Mouse (Mus musculus) kidney, embryonic 14.5 days (tissue): ENCODE measurements around the gene Tnfsf4. TPM values are rescaled to one million over a fixed set of nuclear protein-coding genes. Genes with fewer than 3 reads are reported as not detected.

Experiments
- ATAC-seq: fragments of 200-750 bp; cut with Nextera tagmentation; 2 replicates; pipeline ENCODE4 v1.8.0; 2017; ENCODE audit warnings: moderate number of reproducible peaks, mild to moderate bottlenecking, moderate TSS enrichment, moderate library complexity; ENCODE audit not compliant: low FRiP score, low TSS enrichment
- H3K27ac ChIP-seq: fragments of 300-500 bp; sonication (generic); 2 replicates; pipeline ENCODE4 v1.5.1; 2014; ENCODE audit warnings: low read depth, mild to moderate bottlenecking, low read length, moderate library complexity, mixed read lengths
- H3K27me3 ChIP-seq: fragments of 300-500 bp; sonication (generic); 2 replicates; pipeline ENCODE4 v1.6.1; 2014; ENCODE audit warnings: mild to moderate bottlenecking, low read length; ENCODE audit not compliant: control insufficient read depth, insufficient read depth
- H3K36me3 ChIP-seq: fragments of 300-500 bp; sonication (generic); 2 replicates; pipeline ENCODE4 v1.6.1; 2014; ENCODE audit warnings: low read length, mixed read lengths; ENCODE audit not compliant: control insufficient read depth, insufficient read depth
- H3K4me1 ChIP-seq: fragments of 300-500 bp; sonication (generic); 2 replicates; pipeline ENCODE4 v1.6.1; 2014; ENCODE audit warnings: low read length, mixed read lengths; ENCODE audit not compliant: control insufficient read depth, insufficient read depth
- H3K4me2 ChIP-seq: fragments of 300-500 bp; sonication (generic); replicated peaks from 2 replicates; pipeline ENCODE4 v1.6.1; 2014; ENCODE audit warnings: low read depth, mild to moderate bottlenecking, low read length
- H3K4me3 ChIP-seq: fragments of 300-500 bp; sonication (generic); 2 replicates; pipeline ENCODE4 v1.5.1; 2014; ENCODE audit warnings: mild to moderate bottlenecking, low read length
- H3K9ac ChIP-seq: fragments of 300-500 bp; sonication (generic); 2 replicates; pipeline ENCODE4 v1.6.1; 2014; ENCODE audit warnings: low read depth, mild to moderate bottlenecking, low read length, moderate library complexity
- H3K9me3 ChIP-seq: fragments of 300-500 bp; sonication (generic); 2 replicates; pipeline ENCODE4 v1.6.1; 2016; ENCODE audit warnings: low read length; ENCODE audit not compliant: control insufficient read depth
- WGBS: fragments of 180-500 bp; shearing (Covaris S2); extraction: QIAGEN DNeasy Blood & Tissue Kit; methylation state at CpG from one replicate; pipeline ENCODE4 v1.1.7; 2014; 5-methylcytosine and 5-hydroxymethylcytosine counted together
- polyA plus RNA-seq: library from polyadenylated mRNA; unstranded; fragments of >200 nt; fragmentation: Nextera tagmentation; extraction: Ambion mirVana; gene quantifications from 2 replicates; pipeline ENCODE4 v1.2.1, GENCODE M21; 2014

Tnfsf4 gene
- polyA plus RNA-seq, 1 experiment from 2014 or later: 0.26 TPM

GRCm38 (mm10) chr1:161392906-161393305, 2.3 kb upstream of the Tnfsf4 start:
- Histone ChIP-seq H3K4me3 (no peak overlapping the region), H3K4me1 (no peaks in the 10 kb centered on the region), H3K9ac (no peak overlapping the region), H3K4me2 (no peak overlapping the region), H3K9me3 (no peaks in the 10 kb centered on the region), H3K36me3 (no peaks in the 10 kb centered on the region), H3K27ac (no peak overlapping the region), H3K27me3 (no peaks in the 10 kb centered on the region)
- WGBS: 79% methylated on average over 10 of the region's 10 CpGs
- ATAC-seq: no peak

- Histone ChIP-seq H3K36me3 (no peaks in the 10 kb centered on the region), H3K27ac (no peak overlapping the region), H3K4me1 (no peaks in the 10 kb centered on the region), H3K9ac (no peak overlapping the region), H3K4me3 (no peak overlapping the region), H3K27me3 (no peaks in the 10 kb centered on the region), H3K9me3 (no peaks in the 10 kb centered on the region), H3K4me2 (no peak overlapping the region)
- no peak for ATAC-seq
- WGBS: 40% methylated on average over 5 of the region's 5 CpGs
Observed at GRCm38 (mm10) chr1:161395610-161396009, 401 bp downstream of the Tnfsf4 start.

GRCm38 (mm10) chr1:161396351-161396750, 1.1 kb downstream of the Tnfsf4 start:
- no peak overlapping the region for H3K9ac ChIP-seq
- H3K27ac ChIP-seq: no peak overlapping the region
- no peak overlapping the region for H3K4me3 ChIP-seq
- no peak overlapping the region for H3K4me2 ChIP-seq
- no peaks in the 10 kb centered on the region for H3K9me3 ChIP-seq
- ATAC-seq: no peak
- no peaks in the 10 kb centered on the region for H3K4me1 ChIP-seq
- WGBS: 76% methylated on average over 10 of the region's 10 CpGs
- no peaks in the 10 kb centered on the region for H3K36me3 ChIP-seq
- no peaks in the 10 kb centered on the region for H3K27me3 ChIP-seq

DNA sequence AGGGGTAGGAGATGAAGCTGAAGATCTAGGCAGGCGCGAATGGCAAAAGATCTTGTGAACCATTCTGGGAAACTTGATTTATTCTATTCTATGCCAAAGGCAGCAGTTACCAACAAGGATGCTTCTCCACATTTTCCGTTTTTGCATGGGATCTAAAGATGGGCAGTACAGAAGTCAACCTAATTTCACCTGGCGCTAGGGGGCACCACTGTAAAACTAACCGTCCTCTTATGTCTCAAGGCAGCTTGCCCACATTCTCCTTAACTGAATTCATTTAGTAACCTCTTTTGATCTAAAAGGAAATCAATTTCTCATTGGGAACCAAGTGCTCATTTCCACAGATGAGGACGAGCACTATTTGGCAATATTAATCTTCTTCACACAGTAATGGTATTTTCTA, 4.9 kb downstream of the Tnfsf4 start:
- H3K36me3 ChIP-seq: no peaks in the 10 kb centered on the region
- H3K9ac ChIP-seq: no peak overlapping the region
- H3K4me3 ChIP-seq: no peak overlapping the region
- H3K27me3 ChIP-seq: peaks cover 3% of the 10 kb centered on the region; the same call in 1 of the 2 replicates
- 24% methylated on average over 6 of the region's 6 CpGs for WGBS
- no peak overlapping the region for H3K27ac ChIP-seq
- ATAC-seq: peak; percentile 86; the same call in 1 of the 2 replicates
- no peaks in the 10 kb centered on the region for H3K4me1 ChIP-seq
- H3K9me3 ChIP-seq: peaks cover 8% of the 10 kb centered on the region; the same call in 1 of the 2 replicates
- H3K4me2 ChIP-seq: no peak overlapping the region

GRCm38 (mm10) chr1:161403061-161403460, 7.9 kb downstream of the Tnfsf4 start:
- no peak for ATAC-seq
- H3K36me3 ChIP-seq: no peaks in the 10 kb centered on the region
- 70% methylated on average over 2 of the region's 2 CpGs for WGBS
- no peaks in the 10 kb centered on the region for H3K4me1 ChIP-seq
- H3K4me3 ChIP-seq: no peak overlapping the region
- no peak overlapping the region for H3K4me2 ChIP-seq
- H3K27ac ChIP-seq: no peak overlapping the region
- H3K9ac ChIP-seq: no peak overlapping the region
- H3K9me3 ChIP-seq: peaks cover 8% of the 10 kb centered on the region; the same call in 1 of the 2 replicates
- H3K27me3 ChIP-seq: peaks cover 3% of the 10 kb centered on the region; the same call in 1 of the 2 replicates

- Histone ChIP-seq H3K9ac (no peak overlapping the region), H3K4me3 (no peak overlapping the region), H3K9me3 (peaks cover 8% of the 10 kb centered on the region; the same call in 1 of the 2 replicates), H3K4me2 (no peak overlapping the region), H3K27me3 (peaks cover 3% of the 10 kb centered on the region; the same call in 1 of the 2 replicates), H3K4me1 (no peaks in the 10 kb centered on the region), H3K36me3 (no peaks in the 10 kb centered on the region), H3K27ac (no peak overlapping the region)
- 48% methylated on average over 1 of the region's 1 CpGs for WGBS
- no peak for ATAC-seq
Observed at GRCm38 (mm10) chr1:161406480-161406879, 11.3 kb downstream of the Tnfsf4 start.

DNA sequence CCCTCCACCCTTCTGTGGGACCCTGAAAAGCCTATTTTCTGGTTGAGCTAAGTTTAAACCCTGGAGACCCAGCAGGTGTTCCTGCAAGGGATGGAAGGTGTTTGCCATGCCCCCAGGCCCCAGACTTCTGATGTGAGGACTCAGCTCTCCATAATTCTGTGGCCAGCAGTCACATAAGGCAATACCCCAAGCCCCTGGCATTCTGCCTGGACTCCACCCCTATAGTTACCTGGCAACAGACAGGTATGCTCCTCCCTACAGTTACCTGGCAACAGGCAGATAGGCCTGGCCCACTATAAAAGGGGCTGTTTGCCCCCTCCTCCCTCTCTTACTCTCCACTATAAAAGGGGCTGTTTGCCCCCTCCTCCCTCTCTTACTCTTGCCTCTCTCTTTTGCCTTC, 24.7 kb downstream of the Tnfsf4 start:
- H3K9me3 ChIP-seq: no peaks in the 10 kb centered on the region
- ATAC-seq: no peak

DNA sequence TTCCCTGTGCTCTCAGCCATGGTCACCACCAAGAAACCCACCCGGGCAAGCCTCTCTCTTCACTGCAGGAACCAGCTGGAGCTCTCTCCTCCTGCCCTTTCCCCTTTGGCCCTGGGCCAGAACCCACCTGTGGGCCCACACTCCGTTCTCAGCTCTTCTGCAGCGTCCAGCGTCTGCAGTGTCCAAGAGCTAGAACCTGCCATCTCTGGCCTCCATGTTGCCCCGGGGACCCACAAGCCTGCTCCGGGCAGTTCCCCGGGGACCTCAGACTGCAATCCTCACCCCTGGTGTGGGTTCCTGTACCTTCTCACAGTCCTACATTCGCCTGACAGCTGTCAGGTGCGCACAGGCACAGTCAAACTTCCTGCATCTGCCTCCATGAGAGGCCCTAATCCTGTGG, 25.4 kb downstream of the Tnfsf4 start:
- WGBS: 86% methylated on average over 9 of the region's 9 CpGs

More for the DNA sequence above, 24.7 kb downstream of the Tnfsf4 start:
- H3K27me3 ChIP-seq: no peaks in the 10 kb centered on the region
- H3K4me2 ChIP-seq: no peak overlapping the region
- no peaks in the 10 kb centered on the region for H3K4me1 ChIP-seq
- no peaks in the 10 kb centered on the region for H3K36me3 ChIP-seq
- no peak overlapping the region for H3K4me3 ChIP-seq
- no peak overlapping the region for H3K9ac ChIP-seq
- no peak overlapping the region for H3K27ac ChIP-seq

GRCm38 (mm10) chr1:161426277-161427056, 31.3 kb downstream of the Tnfsf4 start:
- Histone ChIP-seq H3K36me3 (no peaks in the 10 kb centered on the region), H3K4me1 (no peaks in the 10 kb centered on the region), H3K4me2 (no peak overlapping the region), H3K9me3 (no peaks in the 10 kb centered on the region), H3K9ac (no peak overlapping the region), H3K27ac (no peak overlapping the region), H3K4me3 (no peak overlapping the region), H3K27me3 (no peaks in the 10 kb centered on the region)
- ATAC-seq: no peak
- WGBS: 68% methylated on average over 4 of the region's 4 CpGs

More for the DNA sequence above, 25.4 kb downstream of the Tnfsf4 start:
- Histone ChIP-seq H3K36me3 (no peaks in the 10 kb centered on the region), H3K27ac (no peak overlapping the region), H3K9me3 (no peaks in the 10 kb centered on the region), H3K27me3 (no peaks in the 10 kb centered on the region), H3K4me2 (no peak overlapping the region), H3K4me3 (no peak overlapping the region), H3K9ac (no peak overlapping the region), H3K4me1 (no peaks in the 10 kb centered on the region)
- ATAC-seq: no peak
